Mouse (Mus musculus): ENCODE measurements at regions not wholly inside any gene's neighbourhood (a gene's known extent, or its start where the extent isn't known, plus 50 kb on each side); places are given as distances from the start of the nearest gene placed in this dataset.

DNA sequence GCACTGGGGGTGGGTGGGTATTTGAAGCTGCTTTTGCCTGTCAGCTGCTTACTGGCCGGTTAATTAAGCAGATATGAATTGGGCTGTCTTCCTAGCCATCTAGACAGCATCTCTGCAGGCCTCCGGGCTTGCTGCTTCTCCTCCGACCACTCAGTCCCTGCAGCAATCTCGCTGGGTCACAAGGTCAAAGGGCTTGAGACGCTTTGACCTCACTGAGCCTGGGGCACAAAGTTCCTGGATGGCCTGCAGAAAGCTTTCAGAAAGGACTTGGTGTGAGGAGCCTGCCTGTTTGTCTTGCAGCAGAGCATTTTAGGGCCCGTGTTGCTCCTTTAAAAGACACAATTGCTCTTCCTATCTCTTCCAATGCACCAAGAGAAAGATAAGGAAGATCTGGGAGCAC is 83.7 kb upstream of the Ppp2r5a start:
- no peak for DNase-seq (ENCODE audit: low read depth, low spot score)
- Histone ChIP-seq H3K79me2 (ENCODE audit: control insufficient read depth, insufficient read depth, low read length, poor library complexity) (no peaks in the 10 kb centered on the region), H3K27me3 (ENCODE audit: control insufficient read depth in 1 of 2, insufficient read depth in 2 of 2, low read length in 2 of 2) (peaks cover 14 to 21% of the 10 kb centered on the region in 2 experiments), H3K4me3 (ENCODE audit: control insufficient read depth in 1 of 2, insufficient read depth in 1 of 2, low read depth in 2 of 2, low read length in 2 of 2) (no peak overlapping the region), H3K4me1 (ENCODE audit: control insufficient read depth in 1 of 2, insufficient read depth in 2 of 2, low read length in 2 of 2) (no peaks in the 10 kb centered on the region), H3K27ac (ENCODE audit: control insufficient read depth, low read depth, low read length) (no peak overlapping the region), H3K36me3 (ENCODE audit: control insufficient read depth in 1 of 2, insufficient read depth in 2 of 2, low read length in 2 of 2) (no peaks in the 10 kb centered on the region), H3K9me3 (replicated peaks; ENCODE audit: insufficient read depth, low read length) (no peaks in the 10 kb centered on the region), H3K9ac (ENCODE audit: control insufficient read depth, low read depth, low read length, poor library complexity, severe bottlenecking) (no peak overlapping the region)
- TF ChIP-seq USF1 (IDR thresholded peaks at IDR 0.05; ENCODE audit: low read depth, low read length), result no peak
- no peak for TF ChIP-seq POLR2AphosphoS2 (IDR thresholded peaks at IDR 0.05; ENCODE audit: low read length)
- TF ChIP-seq RCOR1 (IDR thresholded peaks at IDR 0.05; ENCODE audit: low read depth, low read length), result no peak
- no peak for TF ChIP-seq POLR2A (IDR thresholded peaks at IDR 0.05; ENCODE audit: control insufficient read depth in 1 of 2, insufficient read depth in 1 of 2, low read depth in 1 of 2, low read length in 2 of 2, poor library complexity in 1 of 2)
- no peak for TF ChIP-seq MAFK (IDR thresholded peaks at IDR 0.05; ENCODE audit: borderline replicate concordance, low read depth, low read length)
- TF ChIP-seq UBTF (IDR thresholded peaks at IDR 0.05; ENCODE audit: borderline replicate concordance, insufficient read depth, low read depth, low read length), result no peak
- no peak for TF ChIP-seq TAL1 (IDR thresholded peaks at IDR 0.05; ENCODE audit: low read length)
- TF ChIP-seq MAZ (IDR thresholded peaks at IDR 0.05; ENCODE audit: low read depth, low read length), result no peak
- TF ChIP-seq ZNF384 (IDR thresholded peaks at IDR 0.05; ENCODE audit: low read depth, low read length), result no peak
- no peak for TF ChIP-seq SMC3 (IDR thresholded peaks at IDR 0.05; ENCODE audit: low read depth, low read length)
- TF ChIP-seq KAT2A (conservative IDR thresholded peaks at IDR 0.05; ENCODE audit: low read depth, low read length), result no peak
- TF ChIP-seq ZKSCAN1 (IDR thresholded peaks at IDR 0.05; ENCODE audit: low read depth, low read length), result no peak
- no peak for TF ChIP-seq EP300 (IDR thresholded peaks at IDR 0.05; ENCODE audit: low read depth in 1 of 2, low read length in 2 of 2)
- no peak for TF ChIP-seq MXI1 (IDR thresholded peaks at IDR 0.05; ENCODE audit: low read depth, low read length)
- no peak for TF ChIP-seq JUND (IDR thresholded peaks at IDR 0.05; ENCODE audit: low read depth, low read length)
- no peak for TF ChIP-seq CTCF (IDR thresholded peaks at IDR 0.05 in 2 of 3, conservative IDR thresholded peaks at IDR 0.05 in 1 of 3; ENCODE audit: control insufficient read depth in 1 of 3, insufficient read depth in 1 of 3, low read depth in 2 of 3, low read length in 3 of 3, poor library complexity in 1 of 3, severe bottlenecking in 1 of 3)
- no peak for TF ChIP-seq RAD21 (IDR thresholded peaks at IDR 0.05; ENCODE audit: low read depth, low read length)
- TF ChIP-seq TBP (IDR thresholded peaks at IDR 0.05; ENCODE audit: low read depth, low read length), result no peak
- no peak for TF ChIP-seq MYB (IDR thresholded peaks at IDR 0.05; ENCODE audit: low read depth, low read length)
- no peak for TF ChIP-seq HCFC1 (IDR thresholded peaks at IDR 0.05; ENCODE audit: low read depth, low read length)

DNA sequence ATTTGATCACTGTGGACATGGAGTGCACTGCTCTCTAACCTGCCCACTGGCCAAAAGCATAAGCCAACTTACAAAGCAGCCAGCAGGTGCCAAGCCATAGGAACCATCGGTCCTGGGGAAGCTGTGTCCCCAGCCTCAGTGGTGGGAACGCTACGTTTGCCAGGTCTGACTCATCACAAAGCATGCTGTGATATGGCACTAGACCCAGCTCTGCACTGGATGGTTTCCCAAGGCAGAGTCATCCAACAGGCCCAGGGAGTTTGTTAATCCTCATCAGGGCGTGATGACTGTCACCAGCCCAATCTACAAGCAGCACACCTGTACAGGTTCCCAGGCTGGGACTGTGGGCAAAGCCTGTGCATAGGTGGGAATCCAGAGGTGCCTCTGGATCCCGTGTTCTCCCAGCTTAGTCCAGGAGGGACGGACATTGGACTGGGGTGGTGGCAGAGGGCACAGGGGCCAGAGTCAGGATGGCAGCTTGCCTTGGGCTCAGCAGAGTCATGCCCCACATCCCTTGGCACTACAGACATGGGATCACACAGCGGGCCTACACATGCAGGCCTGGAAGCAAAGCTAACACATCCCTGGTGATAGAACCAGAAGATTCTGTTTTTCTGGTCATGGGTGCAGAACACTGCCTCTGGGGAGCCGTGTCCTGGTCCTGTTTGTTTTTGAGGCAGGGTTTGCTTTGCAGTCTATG is 81.8 kb upstream of the Ppp2r5a start:
- Histone ChIP-seq H3K9ac (ENCODE audit: control insufficient read depth, low read depth, low read length, poor library complexity, severe bottlenecking) (no peak overlapping the region), H3K4me1 (ENCODE audit: control insufficient read depth in 1 of 2, insufficient read depth in 2 of 2, low read length in 2 of 2) (no peaks in the 10 kb centered on the region), H3K79me2 (ENCODE audit: control insufficient read depth, insufficient read depth, low read length, poor library complexity) (no peaks in the 10 kb centered on the region), H3K27me3 (ENCODE audit: control insufficient read depth in 1 of 2, insufficient read depth in 2 of 2, low read length in 2 of 2) (peaks cover 6 to 8% of the 10 kb centered on the region in 2 experiments), H3K27ac (ENCODE audit: control insufficient read depth, low read depth, low read length) (no peak overlapping the region), H3K9me3 (replicated peaks; ENCODE audit: insufficient read depth, low read length) (no peaks in the 10 kb centered on the region), H3K36me3 (ENCODE audit: control insufficient read depth in 1 of 2, insufficient read depth in 2 of 2, low read length in 2 of 2) (no peaks in the 10 kb centered on the region), H3K4me3 (ENCODE audit: control insufficient read depth in 1 of 2, insufficient read depth in 1 of 2, low read depth in 2 of 2, low read length in 2 of 2) (no peak overlapping the region)
- no peak for TF ChIP-seq MAZ (IDR thresholded peaks at IDR 0.05; ENCODE audit: low read depth, low read length)
- TF ChIP-seq MEF2A (IDR thresholded peaks at IDR 0.05; ENCODE audit: extremely low read depth, insufficient replicate concordance, low read depth, low read length, poor library complexity, severe bottlenecking), result no peak
- TF ChIP-seq TAL1 (IDR thresholded peaks at IDR 0.05; ENCODE audit: low read length), result no peak
- TF ChIP-seq SMC3 (IDR thresholded peaks at IDR 0.05; ENCODE audit: low read depth, low read length), result no peak
- no peak for TF ChIP-seq ELF1 (IDR thresholded peaks at IDR 0.05; ENCODE audit: low read depth, low read length)
- TF ChIP-seq ZNF384 (IDR thresholded peaks at IDR 0.05; ENCODE audit: low read depth, low read length), result no peak
- no peak for TF ChIP-seq ZMIZ1 (IDR thresholded peaks at IDR 0.05; ENCODE audit: low read depth, low read length)
- TF ChIP-seq POLR2AphosphoS5 (IDR thresholded peaks at IDR 0.05; ENCODE audit: borderline replicate concordance, low read depth, low read length), result no peak
- TF ChIP-seq HCFC1 (IDR thresholded peaks at IDR 0.05; ENCODE audit: low read depth, low read length), result no peak
- TF ChIP-seq RCOR1 (IDR thresholded peaks at IDR 0.05; ENCODE audit: low read depth, low read length), result no peak
- TF ChIP-seq UBTF (IDR thresholded peaks at IDR 0.05; ENCODE audit: borderline replicate concordance, insufficient read depth, low read depth, low read length), result no peak
- TF ChIP-seq SIN3A (IDR thresholded peaks at IDR 0.05; ENCODE audit: low read length), result no peak
- TF ChIP-seq JUND (IDR thresholded peaks at IDR 0.05; ENCODE audit: low read depth, low read length), result no peak
- TF ChIP-seq EP300 (IDR thresholded peaks at IDR 0.05; ENCODE audit: low read depth in 1 of 2, low read length in 2 of 2), result no peak
- TF ChIP-seq NRF1 (IDR thresholded peaks at IDR 0.05; ENCODE audit: insufficient read depth, low read depth, low read length, poor library complexity, severe bottlenecking), result no peak
- TF ChIP-seq KAT2A (conservative IDR thresholded peaks at IDR 0.05; ENCODE audit: low read depth, low read length), result no peak
- no peak for TF ChIP-seq ZKSCAN1 (IDR thresholded peaks at IDR 0.05; ENCODE audit: low read depth, low read length)
- TF ChIP-seq MYC (IDR thresholded peaks at IDR 0.05; ENCODE audit: low read depth, low read length), result no peak
- DNase-seq (ENCODE audit: low read depth, low spot score), result no peak

All from MEL (cell line).